Mouse (Mus musculus) frontal cortex, postnatal 10 days (tissue): ENCODE results near the gene Cyb561d1.
A peak's percentile ranks its signal among the peaks of the same experiment; 100 is the strongest.

ENCODE experiments used
- DNase-seq, 2 experiments: peaks; one replicate each; pipeline ENCODE4 v3.0.0; 2022; ENCODE audit warnings: low spot score in 2 of 2, mixed read lengths in 1 of 2

The Cyb561d1 gene

DNA sequence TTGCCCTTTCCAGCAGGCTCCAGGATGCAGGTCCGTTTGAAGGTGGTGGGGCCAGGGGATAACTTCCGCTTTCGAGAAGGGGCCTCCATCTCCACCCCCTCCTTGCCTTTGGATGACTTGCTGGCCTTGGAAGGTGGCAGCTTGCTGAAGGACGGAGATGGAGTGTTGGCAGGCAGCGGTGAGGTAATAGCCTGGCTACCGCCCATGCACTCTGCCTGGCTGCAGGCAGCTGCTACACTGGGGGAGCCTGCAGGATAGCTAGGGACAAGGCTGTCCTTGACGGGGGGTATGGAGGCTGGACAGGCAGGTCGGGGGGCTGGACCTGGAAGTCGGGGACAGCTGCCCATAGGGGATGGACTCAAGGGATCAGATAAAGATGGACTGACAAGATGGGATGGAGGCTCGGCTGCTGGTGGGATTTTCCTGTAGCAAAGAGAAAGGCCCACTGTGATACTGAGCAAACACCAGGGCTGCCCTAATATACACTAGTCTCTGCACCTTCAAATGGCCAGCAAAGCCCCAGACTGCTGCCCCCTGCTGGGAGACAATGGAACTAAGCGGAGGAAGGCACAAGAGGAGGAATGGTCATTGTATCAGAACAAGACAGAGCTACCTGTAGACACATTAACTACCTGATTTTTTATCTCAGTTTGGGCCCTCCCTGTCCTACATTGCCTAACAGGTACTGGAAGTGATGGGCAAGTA, 2.8 kb upstream of the Cyb561d1 start:
- DNase-seq = peak in 1 of 2 experiments; percentile 70

DNA sequence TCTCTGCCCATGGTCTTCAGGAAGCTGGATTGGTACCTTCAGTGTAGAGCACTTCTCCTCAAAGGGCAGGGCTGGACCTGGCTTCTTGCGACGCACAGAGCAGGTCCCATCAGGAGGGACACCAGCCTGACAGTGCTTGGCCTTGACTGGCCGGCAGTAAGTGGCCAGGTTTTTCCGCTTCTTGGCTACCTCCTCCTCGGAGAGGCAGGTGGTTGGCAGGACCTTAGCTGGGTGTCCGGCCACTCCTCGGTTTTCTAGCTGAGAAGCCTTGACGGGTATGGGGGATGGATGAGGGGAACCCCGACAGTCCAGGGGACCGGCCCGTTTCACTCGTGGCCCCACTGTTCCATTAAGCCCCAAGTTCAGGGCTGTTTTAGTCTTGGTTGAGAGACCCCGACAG, 2.2 kb upstream of the Cyb561d1 start:
- no peak for DNase-seq

DNA sequence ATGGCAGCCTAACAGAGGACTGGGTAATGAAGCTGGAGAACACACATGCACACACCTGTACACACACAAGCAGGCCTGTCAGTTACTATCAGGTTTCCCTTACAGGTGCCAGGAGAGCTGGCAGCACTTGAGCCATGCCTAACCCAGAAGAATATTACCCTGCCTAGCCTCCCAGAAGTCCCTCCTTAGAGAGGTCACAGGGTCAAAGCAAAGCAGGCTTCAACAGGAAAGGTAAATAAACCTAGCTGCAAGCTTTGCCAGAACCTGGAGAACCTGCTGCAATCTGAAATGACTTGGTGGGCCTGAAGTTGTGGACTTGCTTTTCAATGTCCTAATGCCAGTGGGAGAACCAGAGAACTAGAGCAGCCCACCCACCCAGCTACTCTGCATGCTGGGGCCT, 1.5 kb upstream of the Cyb561d1 start:
- no peak for DNase-seq

DNA sequence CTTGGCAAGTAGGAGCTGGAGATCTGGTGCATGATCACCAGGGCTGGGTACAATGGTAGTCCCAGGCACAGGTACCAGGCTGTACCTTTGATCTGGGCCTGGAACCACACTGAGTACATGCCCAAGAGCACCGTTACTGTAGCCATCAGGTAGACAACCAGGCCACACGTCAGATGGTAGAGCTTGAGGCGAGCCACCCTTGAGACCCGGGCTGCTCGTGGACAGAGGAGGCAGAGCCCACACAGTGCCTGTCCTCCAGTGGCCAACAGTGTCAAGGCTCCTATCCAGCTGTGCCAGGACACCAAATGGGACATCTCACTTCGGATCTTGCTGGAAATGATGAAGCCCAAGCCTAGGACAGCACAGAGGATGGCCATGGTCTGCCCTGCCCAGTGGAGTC, 1.8 kb downstream of the Cyb561d1 start:
- no peak for DNase-seq

DNA sequence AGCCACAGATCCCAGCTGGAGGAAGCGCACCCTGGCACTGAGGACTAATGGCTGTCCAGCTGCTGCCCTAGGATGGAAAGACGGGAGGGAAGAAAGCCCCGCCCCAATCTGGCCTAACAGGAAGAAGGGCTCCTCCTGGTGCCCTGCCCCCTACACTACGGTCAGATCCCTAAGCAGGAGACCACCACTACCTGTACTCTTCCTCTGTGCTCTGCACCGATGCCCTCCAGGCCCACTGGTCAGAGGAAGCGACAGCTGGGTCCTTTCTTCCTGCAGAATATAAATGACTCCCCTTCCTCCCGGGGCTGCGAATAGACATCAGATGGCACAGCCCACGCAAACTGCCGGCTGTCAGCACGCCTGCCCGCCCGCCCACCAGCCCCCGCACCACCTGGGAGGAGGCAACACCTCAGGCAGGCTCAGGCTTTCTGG, 3.9 kb downstream of the Cyb561d1 start:
- peak; percentile 66 to 68 for DNase-seq

DNA sequence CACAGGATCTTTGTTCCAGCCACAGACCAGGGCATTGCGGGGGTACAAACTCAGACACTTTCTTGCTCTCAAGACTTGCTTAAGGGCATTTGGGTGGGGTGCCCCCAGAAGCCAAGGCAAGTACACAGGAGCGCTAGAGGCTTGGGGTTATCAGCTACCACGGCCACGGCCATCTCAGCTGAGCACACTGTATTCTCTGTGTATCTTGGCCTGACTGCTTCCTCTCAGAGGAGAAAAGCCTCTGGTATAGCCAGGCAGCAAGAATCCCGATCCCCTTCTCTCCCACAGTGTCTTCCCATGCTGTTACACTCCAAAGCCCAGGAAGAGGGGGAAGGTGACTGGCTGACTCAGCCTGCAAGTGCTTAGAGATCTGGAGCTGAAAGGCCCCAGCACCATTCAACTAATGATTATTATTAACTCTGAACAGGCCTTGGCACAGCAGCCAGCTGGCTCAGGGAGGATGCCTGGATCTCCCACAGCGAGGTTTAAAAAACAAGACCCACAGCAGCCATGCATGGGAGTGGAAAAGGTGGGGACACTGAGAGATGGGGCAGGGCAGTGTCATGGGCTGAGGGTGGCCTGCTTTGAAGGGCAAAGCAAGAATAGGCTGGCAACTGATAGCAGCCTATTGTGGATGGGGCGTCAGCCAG, 4.9 kb downstream of the Cyb561d1 start:
- DNase-seq = no peak

DNA sequence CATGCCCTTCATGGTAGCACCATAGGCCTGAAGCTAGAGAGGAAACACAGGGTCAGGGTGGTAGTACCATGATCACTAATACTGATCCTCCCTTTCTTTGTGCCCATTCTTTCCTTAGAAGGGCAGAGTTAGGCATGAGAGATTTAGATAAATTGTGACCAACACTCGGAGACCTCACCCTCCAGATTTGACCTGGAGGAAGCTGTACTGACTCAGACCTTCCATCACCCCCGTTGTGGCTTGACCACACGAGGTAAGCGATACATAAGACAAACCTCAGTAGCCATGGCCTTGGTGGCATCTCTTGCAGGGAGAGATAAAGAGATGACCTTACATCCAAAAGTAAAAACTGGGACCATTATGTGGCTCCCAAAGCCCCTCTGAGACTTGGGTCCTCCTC, 5.7 kb downstream of the Cyb561d1 start:
- DNase-seq = no peak

DNA sequence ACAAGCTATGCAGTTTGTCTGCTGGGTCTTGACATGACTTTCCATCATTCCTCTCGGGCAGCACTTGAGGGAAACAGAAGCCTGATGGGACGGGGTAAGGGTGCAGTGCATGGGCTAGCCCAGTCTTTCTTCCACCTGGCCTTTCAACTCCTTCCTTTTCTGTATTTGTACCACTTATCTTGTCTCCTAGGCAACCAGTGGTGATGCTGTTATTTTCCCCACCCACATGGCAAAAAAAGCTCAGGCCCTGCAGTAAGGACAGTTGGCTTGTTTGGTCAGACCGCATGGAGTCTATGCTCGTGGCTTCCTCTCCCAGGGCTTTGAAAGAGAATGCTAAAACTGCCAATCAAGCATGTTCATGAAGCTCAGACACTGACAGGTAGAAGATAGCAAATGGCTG, 7.3 kb downstream of the Cyb561d1 start:
- DNase-seq = no peak

DNA sequence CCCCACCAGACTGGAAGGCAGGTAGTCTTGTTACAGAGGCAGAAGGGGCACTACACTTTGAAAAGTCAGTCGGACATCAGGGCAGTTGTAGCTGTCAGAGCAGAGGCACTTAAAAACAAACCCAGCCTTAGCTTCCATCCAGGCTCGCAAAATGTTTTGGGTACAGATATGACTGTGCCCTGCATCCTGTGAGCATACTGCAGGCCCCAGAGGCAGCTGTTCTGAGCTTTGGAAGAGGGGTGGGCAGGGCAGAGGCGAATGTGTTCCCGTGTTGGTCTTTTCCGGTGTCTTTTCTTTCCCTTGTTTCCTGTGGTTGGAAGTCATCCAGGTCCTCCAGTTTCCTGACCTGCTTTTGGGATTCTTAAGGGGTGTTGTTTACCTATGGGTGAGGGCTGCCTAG, 11.1 kb downstream of the Cyb561d1 start:
- peak in 1 of 2 experiments; percentile 2 for DNase-seq

DNA sequence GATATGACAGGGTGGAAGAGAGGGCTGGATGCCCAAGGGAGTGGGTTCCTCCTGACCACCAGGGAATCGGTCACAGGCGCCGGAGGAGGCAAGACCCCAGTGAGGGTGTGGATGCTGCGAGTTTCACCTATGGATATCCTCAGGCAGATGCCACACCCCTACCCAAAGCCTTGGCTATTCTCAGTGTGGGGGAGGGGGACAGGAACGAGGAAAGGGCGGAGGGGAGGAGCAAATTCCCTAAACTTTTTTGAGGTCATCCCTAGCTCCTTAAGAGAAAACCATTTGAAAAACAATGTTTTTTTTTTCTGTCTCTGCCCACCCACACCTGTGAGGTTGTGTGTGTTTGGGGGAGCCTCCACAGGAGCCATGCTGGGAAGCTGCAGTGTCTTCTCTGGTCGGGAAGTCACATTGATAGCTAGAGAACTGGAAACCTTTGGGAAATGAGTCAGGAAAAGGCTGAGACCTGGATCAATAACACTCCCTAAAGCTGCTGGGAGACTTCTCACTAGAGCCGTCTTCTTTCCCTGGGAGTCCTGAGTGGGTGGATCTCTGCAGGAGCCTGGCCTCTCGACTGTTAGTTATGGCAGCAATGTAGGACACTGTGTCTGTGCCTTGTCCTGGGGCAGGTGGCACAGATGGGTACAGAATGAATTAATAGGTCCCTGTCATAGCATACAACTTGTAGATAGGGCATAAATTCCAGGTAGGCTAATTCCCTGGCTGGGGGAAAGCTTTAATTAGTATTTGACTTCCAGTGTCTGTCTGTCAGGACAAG, 12.1 kb downstream of the Cyb561d1 start:
- DNase-seq = peak in 1 of 2 experiments; percentile 4

DNA sequence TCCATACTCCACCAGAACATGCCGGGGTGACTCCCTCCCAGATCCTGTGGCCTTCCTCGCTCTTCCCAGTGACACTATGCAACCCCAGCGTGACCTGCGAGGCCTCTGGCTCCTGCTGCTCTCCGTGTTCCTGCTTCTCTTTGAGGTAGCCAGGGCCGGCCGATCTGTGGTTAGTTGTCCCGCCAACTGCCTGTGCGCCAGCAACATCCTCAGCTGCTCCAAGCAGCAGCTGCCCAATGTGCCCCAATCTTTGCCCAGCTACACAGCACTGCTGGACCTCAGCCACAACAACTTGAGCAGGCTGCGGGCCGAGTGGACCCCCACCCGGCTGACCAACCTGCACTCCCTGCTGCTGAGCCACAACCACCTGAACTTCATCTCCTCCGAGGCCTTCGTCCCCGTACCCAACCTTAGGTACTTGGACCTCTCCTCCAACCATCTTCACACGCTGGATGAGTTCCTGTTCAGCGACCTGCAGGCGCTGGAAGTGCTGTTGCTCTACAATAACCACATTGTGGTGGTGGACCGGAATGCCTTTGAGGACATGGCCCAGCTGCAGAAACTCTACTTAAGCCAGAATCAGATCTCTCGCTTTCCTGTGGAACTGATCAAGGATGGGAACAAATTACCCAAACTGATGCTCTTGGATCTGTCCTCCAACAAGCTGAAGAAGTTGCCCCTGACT, 13.8 kb downstream of the Cyb561d1 start:
- peak in 1 of 2 experiments; percentile 12 for DNase-seq

DNA sequence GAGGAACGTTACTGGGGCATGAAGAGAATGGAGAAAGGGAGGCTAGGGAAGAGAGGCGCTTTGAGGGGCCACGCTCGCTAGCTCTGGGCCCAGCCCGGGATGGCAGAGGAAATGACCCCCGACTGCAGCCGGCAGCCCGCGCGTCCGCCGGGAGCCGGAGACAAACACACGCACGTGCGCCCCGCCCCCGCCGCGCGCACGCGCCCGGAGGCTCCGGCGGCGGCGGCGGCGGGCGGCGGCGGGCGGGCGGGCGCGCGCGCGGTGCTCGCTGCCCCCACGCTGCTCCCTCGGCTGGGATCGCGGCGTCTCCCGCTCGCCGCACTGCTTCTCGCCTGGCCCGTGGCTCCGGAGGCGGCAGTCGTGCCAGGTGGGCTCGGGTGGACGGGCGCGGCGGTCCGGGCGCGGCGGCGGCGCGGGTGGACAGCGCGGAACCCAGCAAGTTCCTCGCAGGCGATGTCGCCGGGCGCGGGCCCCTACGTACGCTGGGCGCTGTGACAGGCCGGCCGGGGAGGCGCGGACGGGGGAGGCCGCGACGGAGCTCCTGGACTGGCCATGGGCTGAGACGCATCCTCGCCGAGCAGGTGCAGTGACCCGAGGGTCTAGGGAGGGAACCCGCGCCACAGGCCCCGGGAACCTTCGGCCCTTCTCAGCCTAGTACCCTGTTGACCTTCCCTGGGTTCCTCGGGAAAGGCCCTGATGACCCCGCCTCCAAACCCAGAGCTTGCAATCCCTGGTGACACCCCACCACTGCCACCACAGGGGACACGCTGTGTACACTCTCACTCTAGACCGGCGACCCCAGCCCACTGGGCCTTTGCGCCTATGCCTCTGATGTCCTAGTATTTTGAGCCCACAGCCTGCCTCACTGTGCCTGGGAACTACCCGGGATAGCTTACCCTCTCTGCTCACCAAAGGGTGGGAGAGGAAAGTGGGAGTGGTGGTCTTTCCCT, 14.6 kb downstream of the Cyb561d1 start, which contains the start of gene Amigo1:
Gene Amigo1 (plus strand): TSS at position 238 of the 950 bp plus-strand sequence.
- DNase-seq = peak in 1 of 2 experiments; percentile 47

DNA sequence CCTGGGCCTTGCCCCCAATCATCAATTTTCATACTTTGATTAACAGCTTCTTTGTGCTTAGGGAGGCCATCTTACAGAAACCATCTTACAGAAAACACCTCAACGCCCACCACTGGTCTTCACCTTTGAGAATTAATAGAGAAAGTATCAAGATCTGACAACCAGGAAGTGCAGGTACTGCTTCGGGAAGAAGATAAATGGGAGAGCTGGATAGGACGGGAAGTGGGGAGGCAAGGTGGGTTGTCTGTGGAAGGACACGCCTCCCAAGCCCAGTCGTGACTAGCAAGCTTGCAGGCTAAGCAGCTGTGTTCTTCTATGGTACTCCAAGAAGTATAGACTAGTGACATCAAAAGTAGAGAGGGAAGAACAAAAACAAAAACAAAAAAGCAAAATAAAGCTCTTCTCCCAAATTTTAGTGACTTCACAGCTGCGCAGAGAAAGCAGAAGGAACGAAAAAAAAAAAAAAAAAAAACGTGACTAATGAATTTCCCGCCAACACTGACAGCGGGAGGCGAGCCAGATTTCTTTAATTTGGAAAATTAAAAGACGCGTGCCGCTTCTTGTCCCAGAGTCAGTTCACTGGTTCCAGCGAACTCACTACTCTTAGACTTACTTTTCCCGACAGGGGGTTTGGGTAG, 15.4 kb downstream of the Cyb561d1 start:
- DNase-seq = peak in 1 of 2 experiments; percentile 5

DNA sequence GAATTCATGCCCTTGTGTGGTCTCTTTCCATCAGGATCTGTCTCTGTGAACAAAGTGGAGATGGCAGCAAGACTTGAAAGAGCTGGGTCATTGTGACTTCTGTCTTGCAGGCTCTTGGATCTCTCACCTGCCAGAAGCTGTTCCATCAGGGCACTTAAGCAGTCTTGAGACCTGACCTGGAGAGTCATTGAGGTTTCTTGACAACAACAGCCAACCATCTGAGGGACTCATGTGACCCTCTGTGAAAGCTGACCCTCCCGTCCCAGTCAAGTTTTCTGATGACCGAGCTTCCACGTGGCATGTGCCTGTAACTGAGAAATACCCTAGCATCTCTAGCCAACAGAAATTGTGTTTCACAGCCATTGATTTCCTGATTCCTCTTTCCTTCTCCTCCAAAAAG, 16.3 kb downstream of the Cyb561d1 start:
- peak in 1 of 2 experiments; percentile 3 for DNase-seq

DNA sequence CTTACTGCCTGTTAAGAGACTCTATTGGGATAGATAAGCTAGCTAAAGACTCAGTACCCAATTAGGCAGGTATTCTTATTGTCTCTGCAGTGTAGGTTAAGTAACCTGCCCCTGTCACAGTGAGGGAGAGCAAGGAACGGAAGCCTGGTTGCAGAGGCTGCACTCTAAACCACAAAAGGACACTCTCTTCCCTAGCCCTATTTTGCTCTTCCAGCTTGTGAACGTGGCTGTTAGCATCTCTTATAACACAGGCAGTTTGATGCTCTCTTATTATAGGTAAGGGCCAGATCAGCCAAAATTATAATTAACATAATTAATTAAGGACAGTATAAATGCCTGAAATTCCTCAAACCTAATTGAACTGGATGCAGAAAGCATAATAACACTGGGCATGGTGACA, 20.5 kb downstream of the Cyb561d1 start:
- no peak for DNase-seq

DNA sequence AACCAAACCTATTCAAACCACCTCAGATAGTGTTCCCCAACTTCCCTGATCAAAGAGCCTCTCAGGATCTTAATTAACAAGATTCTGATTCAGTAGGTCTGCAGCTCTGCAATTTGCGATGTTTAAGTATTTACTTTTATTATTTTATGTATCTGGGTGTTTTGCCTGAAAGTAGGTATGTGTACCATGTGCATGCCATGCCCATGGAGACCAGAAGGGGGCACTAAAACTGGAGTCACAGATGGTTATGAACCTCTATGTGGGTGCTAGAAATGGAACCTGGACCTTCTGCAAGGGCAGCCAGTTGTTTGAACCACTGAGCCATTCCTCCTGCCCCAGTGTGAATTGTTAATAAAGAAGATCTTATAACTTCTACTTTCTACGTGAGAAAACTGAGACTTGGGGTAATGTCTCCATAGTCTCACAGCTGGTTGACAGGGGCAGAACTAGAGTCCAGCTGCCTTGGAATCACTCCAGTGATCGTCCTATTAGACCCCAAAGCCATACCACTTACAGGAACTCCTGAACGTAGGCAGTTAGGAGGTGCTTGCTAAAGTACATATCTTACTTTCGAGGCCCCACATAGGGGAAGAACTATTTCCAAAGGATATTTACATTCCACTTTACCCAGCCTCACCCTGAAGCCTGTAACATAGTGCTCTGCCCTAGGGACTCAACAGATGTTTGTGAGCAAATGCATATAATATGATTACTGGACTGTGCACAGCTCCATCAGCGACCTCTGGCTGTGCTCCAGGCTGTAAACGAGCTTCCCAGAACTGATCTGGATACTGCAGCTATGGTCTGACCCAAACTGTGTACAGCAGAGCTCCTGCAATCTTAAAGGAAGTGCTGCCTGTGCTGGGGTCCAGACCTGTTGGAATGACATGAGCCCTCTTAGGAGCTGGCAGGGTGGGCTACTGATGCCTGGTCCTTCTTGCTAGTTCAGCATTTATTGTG, 22.0 kb downstream of the Cyb561d1 start:
- DNase-seq = no peak

DNA sequence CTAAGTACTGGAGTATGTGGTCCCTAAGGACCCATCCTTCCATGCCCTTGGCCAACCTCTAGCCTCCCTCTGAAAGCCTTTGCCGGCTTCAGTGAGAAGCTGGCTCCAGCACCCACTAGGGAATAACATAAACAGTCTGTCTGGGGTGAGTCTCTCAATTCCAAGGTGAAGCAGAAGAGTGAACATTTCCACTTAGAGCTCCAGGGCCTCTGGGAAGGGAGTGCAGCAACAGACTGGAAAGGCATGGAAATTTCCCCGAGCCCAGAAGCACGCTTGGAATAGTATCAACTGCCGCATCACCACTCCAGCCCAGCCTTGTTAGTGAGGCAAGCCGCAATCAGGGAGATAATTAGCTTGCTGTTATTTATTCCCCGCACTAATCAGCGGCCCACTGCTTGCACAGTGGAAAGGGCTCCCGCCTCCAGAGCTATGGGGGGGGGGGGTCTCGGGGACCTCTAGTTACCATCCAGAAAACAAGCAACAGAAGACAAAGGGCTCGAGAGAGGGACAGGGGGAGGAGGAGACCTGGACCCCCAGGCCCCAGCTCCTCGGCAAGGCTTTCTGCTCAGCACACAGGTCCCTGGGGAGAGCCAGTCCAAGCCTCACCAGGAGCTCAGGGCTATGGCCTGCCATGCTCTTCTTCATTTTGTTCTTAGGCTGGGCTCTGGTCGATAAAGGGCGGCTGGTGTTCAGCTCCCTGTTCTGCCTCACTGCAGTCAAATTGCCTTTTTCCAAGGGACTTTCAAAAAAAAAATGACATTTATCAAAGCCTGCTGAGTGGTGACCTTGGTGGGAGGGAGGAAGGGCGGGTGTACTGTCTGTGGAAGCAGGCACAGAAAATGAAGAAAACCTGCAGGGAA, 26.1 kb downstream of the Cyb561d1 start:
- DNase-seq = peak; percentile 63

DNA sequence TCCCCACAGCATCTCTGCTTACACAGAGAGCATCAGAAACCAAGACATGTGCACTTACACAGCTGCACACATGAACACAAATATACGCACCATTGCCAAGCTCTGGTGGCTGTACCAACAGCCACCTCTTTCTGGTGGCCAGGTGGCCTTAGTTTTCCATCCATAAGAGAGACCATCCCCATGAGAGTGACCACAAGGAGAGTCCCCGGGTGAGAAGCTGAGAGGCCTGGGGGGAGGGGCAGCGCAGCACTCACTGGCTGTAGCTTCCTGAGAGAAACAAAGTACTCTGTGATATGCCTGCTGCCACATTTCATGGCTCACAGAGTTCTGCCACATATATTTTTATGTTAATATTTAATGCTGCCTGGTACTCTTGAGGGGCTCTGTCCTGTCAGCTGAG, 31.8 kb downstream of the Cyb561d1 start:
- DNase-seq = peak in 1 of 2 experiments; percentile 5
